Mouse (Mus musculus): ENCODE measurements at regions not wholly inside any gene's neighbourhood (a gene's known extent, or its start where the extent isn't known, plus 50 kb on each side); places are given as distances from the start of the nearest gene placed in this dataset.

DNA sequence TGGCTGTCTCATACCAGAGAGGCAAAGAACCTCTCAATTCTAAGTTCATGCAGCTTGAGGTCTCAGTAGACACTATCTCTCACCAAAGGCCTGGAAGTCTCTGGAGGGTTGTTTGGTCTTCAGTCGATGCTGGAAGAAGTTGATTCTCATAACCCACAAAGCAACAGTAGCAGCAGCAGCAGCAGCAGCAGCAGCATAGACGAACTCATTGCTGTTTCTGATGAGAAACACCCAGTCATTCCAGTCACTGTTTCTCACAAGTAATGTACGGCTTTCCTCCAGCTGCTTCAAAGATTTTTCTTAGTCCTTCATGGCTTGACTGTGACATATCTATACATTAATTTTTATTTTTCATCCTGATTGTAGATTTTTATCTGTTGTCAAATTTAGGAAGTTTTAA is 298.1 kb upstream of the Hnrnpa3 start:
- DNase-seq (ENCODE audit: extremely low read depth) = no peak
- TF ChIP-seq ZC3H11A (IDR thresholded peaks at IDR 0.05; ENCODE audit: low read depth, low read length) (no peak), CHD2 (IDR thresholded peaks at IDR 0.05; ENCODE audit: low read length) (no peak), SIN3A (IDR thresholded peaks at IDR 0.05; ENCODE audit: low read length) (no peak), IRF4 (IDR thresholded peaks at IDR 0.05; ENCODE audit: low read depth, low read length) (no peak), MYC (IDR thresholded peaks at IDR 0.05; ENCODE audit: low read depth, low read length) (no peak), USF1 (IDR thresholded peaks at IDR 0.05; ENCODE audit: low read depth, low read length) (no peak), ZKSCAN1 (IDR thresholded peaks at IDR 0.05; ENCODE audit: borderline replicate concordance, low read depth, low read length) (no peak), MAZ (IDR thresholded peaks at IDR 0.05; ENCODE audit: low read depth, low read length) (no peak), KAT2A (IDR thresholded peaks at IDR 0.05; ENCODE audit: insufficient replicate concordance, low read length) (no peak), NELFE (IDR thresholded peaks at IDR 0.05; ENCODE audit: low read depth, low read length) (no peak), ZNF384 (IDR thresholded peaks at IDR 0.05; ENCODE audit: low read depth, low read length) (no peak), POLR2AphosphoS2 (IDR thresholded peaks at IDR 0.05; ENCODE audit: low read depth, low read length) (no peak), MXI1 (IDR thresholded peaks at IDR 0.05; ENCODE audit: low read depth, low read length) (no peak), UBTF (IDR thresholded peaks at IDR 0.05; ENCODE audit: low read depth, low read length) (no peak), GABPA (IDR thresholded peaks at IDR 0.05; ENCODE audit: insufficient replicate concordance, low read depth, low read length) (no peak), ETS1 (conservative IDR thresholded peaks at IDR 0.05; ENCODE audit: low read depth, low read length) (no peak), JUN (IDR thresholded peaks at IDR 0.05; ENCODE audit: insufficient read depth, low read depth, low read length) (no peak), EP300 (IDR thresholded peaks at IDR 0.05; ENCODE audit: low read length) (no peak)
- no peaks in the 10 kb centered on the region for H3K36me3 ChIP-seq (replicated peaks in 1 of 2; ENCODE audit: control insufficient read depth in 1 of 2, insufficient read depth in 1 of 2, low read length in 1 of 2)
- H3K9ac ChIP-seq (ENCODE audit: insufficient read depth, low read depth) = no peak overlapping the region
- no peaks in the 10 kb centered on the region for H3K27me3 ChIP-seq (replicated peaks)
- H3K79me2 ChIP-seq (replicated peaks; ENCODE audit: control insufficient read depth, extremely low read depth, insufficient read depth, poor library complexity, severe bottlenecking) = no peaks in the 10 kb centered on the region
- no peak overlapping the region for H3K4me3 ChIP-seq (replicated peaks in 1 of 3; ENCODE audit: low read depth in 2 of 3, low read length in 2 of 3, poor library complexity in 1 of 3)
- H3K9me3 ChIP-seq (replicated peaks; ENCODE audit: low read length) = no peaks in the 10 kb centered on the region
- dilution Hi-C loops (cut with MboI; ENCODE audit: extremely low pct_ligation_motif_present, extremely low pct_unique_long_range_greater_than_20kb, low sequenced_read_pairs) (no loop called here), in situ Hi-C loops (cut with MboI; ENCODE audit: low pct_ligation_motif_present, low pct_unique_long_range_greater_than_20kb, low sequenced_read_pairs) (loop anchor here (25.0 kb wide), 1 partner anchor 226 kb away; no protein-coding TSS in a partner anchor)
- H3K4me2 ChIP-seq (ENCODE audit: insufficient read depth, low read depth, poor library complexity, severe bottlenecking) = no peak overlapping the region
- no peaks in the 10 kb centered on the region for H3K4me1 ChIP-seq (ENCODE audit: control insufficient read depth in 1 of 2, insufficient read depth in 2 of 2)
- no peak overlapping the region for H3K27ac ChIP-seq (ENCODE audit: insufficient read depth, low read depth)

GRCm38 (mm10) chr2:75376666-75377065 is 282.4 kb upstream of the Hnrnpa3 start:
- Histone ChIP-seq H3K4me3 (replicated peaks in 1 of 3; ENCODE audit: low read depth in 2 of 3, low read length in 2 of 3, poor library complexity in 1 of 3) (no peak overlapping the region), H3K27ac (ENCODE audit: insufficient read depth, low read depth) (no peak overlapping the region), H3K9me3 (replicated peaks; ENCODE audit: low read length) (no peaks in the 10 kb centered on the region), H3K27me3 (replicated peaks) (no peaks in the 10 kb centered on the region), H3K9ac (ENCODE audit: insufficient read depth, low read depth) (no peak overlapping the region), H3K36me3 (replicated peaks in 1 of 2; ENCODE audit: control insufficient read depth in 1 of 2, insufficient read depth in 1 of 2, low read length in 1 of 2) (no peaks in the 10 kb centered on the region), H3K4me2 (ENCODE audit: insufficient read depth, low read depth, poor library complexity, severe bottlenecking) (no peak overlapping the region), H3K79me2 (replicated peaks; ENCODE audit: control insufficient read depth, extremely low read depth, insufficient read depth, poor library complexity, severe bottlenecking) (no peaks in the 10 kb centered on the region), H3K4me1 (ENCODE audit: control insufficient read depth in 1 of 2, insufficient read depth in 2 of 2) (peaks cover 0 to 9% of the 10 kb centered on the region in 2 experiments; a peak in 1 of 4 replicates)
- DNase-seq (ENCODE audit: extremely low read depth) = no peak
- dilution Hi-C loops (cut with MboI; ENCODE audit: extremely low pct_ligation_motif_present, extremely low pct_unique_long_range_greater_than_20kb, low sequenced_read_pairs) (no loop called here), in situ Hi-C loops (cut with MboI; ENCODE audit: low pct_ligation_motif_present, low pct_unique_long_range_greater_than_20kb, low sequenced_read_pairs) (no loop called here)
- TF ChIP-seq PAX5 (IDR thresholded peaks at IDR 0.05; ENCODE audit: low read length) (no peak), SMC3 (IDR thresholded peaks at IDR 0.05; ENCODE audit: low read depth, low read length) (no peak), ZC3H11A (IDR thresholded peaks at IDR 0.05; ENCODE audit: low read depth, low read length) (no peak), NELFE (IDR thresholded peaks at IDR 0.05; ENCODE audit: low read depth, low read length) (no peak), SIN3A (IDR thresholded peaks at IDR 0.05; ENCODE audit: low read length) (no peak), JUN (IDR thresholded peaks at IDR 0.05; ENCODE audit: insufficient read depth, low read depth, low read length) (no peak), MAFK (IDR thresholded peaks at IDR 0.05; ENCODE audit: insufficient replicate concordance, low read length) (no peak), CTCF (conservative IDR thresholded peaks at IDR 0.05 in 1 of 2, IDR thresholded peaks at IDR 0.05 in 1 of 2; ENCODE audit: low read depth in 2 of 2, low read length in 2 of 2) (no peak), UBTF (IDR thresholded peaks at IDR 0.05; ENCODE audit: low read depth, low read length) (no peak), ETS1 (conservative IDR thresholded peaks at IDR 0.05; ENCODE audit: low read depth, low read length) (no peak), TCF12 (IDR thresholded peaks at IDR 0.05; ENCODE audit: low read depth, low read length) (no peak), MXI1 (IDR thresholded peaks at IDR 0.05; ENCODE audit: low read depth, low read length) (no peak), KAT2A (IDR thresholded peaks at IDR 0.05; ENCODE audit: insufficient replicate concordance, low read length) (no peak), ZNF384 (IDR thresholded peaks at IDR 0.05; ENCODE audit: low read depth, low read length) (no peak), POLR2AphosphoS2 (IDR thresholded peaks at IDR 0.05; ENCODE audit: low read depth, low read length) (no peak), HCFC1 (IDR thresholded peaks at IDR 0.05; ENCODE audit: low read depth, low read length) (no peak), E2F4 (IDR thresholded peaks at IDR 0.05; ENCODE audit: insufficient replicate concordance, low read depth, low read length) (no peak), BHLHE40 (IDR thresholded peaks at IDR 0.05; ENCODE audit: low read depth, low read length) (no peak)
